Mouse (Mus musculus): ENCODE results near the gene Rps6ka2. TPM values are rescaled to one million over a fixed set of nuclear protein-coding genes. Genes with fewer than 3 reads are reported as not detected.

Gene Rps6ka2
- polyA plus RNA-seq, 1 experiment from 2014 or later = 25.5 TPM

DNA sequence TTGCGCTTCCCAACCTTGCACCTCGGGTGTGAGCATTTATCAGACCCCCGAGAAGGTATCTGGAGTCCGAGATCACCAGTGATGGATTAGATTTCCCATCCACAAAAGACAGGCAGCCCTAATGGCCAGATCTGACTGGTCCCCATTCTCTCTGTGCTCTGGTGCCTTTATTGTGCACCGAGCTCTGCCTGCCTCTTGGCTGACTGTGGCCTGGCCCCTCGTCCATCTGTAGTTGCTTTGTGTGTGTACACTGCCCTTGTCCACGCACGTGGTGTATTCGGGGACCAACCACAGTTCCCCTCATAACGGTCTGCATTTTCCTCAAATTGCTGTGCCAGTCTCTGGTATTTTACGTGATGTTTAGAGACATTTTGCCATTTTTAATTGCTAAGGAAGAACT, 40.7 kb downstream of the Rps6ka2 start:
- no peaks in the 10 kb centered on the region for H3K27me3 ChIP-seq (ENCODE audit: control insufficient read depth, insufficient read depth, low read length)
- H3K9ac ChIP-seq (ENCODE audit: low read length) = no peak overlapping the region
- H3K36me3 ChIP-seq (ENCODE audit: control insufficient read depth, insufficient read depth, low read length) = no peaks in the 10 kb centered on the region
- H3K4me3 ChIP-seq (ENCODE audit: low read depth, low read length) = no peak overlapping the region
- no peaks in the 10 kb centered on the region for H3K9me3 ChIP-seq (ENCODE audit: control insufficient read depth, low read length)
- H3K4me2 ChIP-seq (ENCODE audit: low read depth, low read length, severe bottlenecking) = no peak overlapping the region
- ATAC-seq (replicated peaks; ENCODE audit: low FRiP score) (0 out of 2 replicates have a peak, but pooled peaks have one; percentile 58), DNase-seq (ENCODE audit: low spot score) (no peak)
- H3K4me1 ChIP-seq (replicated peaks; ENCODE audit: control insufficient read depth, insufficient read depth, low read length) = peaks cover 13% of the 10 kb centered on the region; the same call in 1 of the 2 replicates
- 49% methylated on average over 11 of the region's 11 CpGs for WGBS
- no peak overlapping the region for H3K27ac ChIP-seq (ENCODE audit: low read depth, low read length)

- Histone ChIP-seq H3K27me3 (ENCODE audit: control insufficient read depth, insufficient read depth, low read length) (no peaks in the 10 kb centered on the region), H3K4me2 (ENCODE audit: low read depth, low read length, severe bottlenecking) (no peak overlapping the region), H3K4me1 (replicated peaks; ENCODE audit: control insufficient read depth, insufficient read depth, low read length) (peaks cover 13% of the 10 kb centered on the region; the same call in 1 of the 2 replicates), H3K36me3 (ENCODE audit: control insufficient read depth, insufficient read depth, low read length) (no peaks in the 10 kb centered on the region), H3K9me3 (ENCODE audit: control insufficient read depth, low read length) (no peaks in the 10 kb centered on the region), H3K4me3 (ENCODE audit: low read depth, low read length) (no peak overlapping the region), H3K9ac (ENCODE audit: low read length) (no peak overlapping the region), H3K27ac (ENCODE audit: low read depth, low read length) (no peak overlapping the region)
- ATAC-seq (replicated peaks; ENCODE audit: low FRiP score) = no peak
- 84% methylated on average over 4 of the region's 4 CpGs for WGBS
- DNase-seq (ENCODE audit: low spot score) = no peak
These were observed 42.0 kb downstream of the Rps6ka2 start for GRCm38 (mm10) chr17:7211893-7212292.

DNA sequence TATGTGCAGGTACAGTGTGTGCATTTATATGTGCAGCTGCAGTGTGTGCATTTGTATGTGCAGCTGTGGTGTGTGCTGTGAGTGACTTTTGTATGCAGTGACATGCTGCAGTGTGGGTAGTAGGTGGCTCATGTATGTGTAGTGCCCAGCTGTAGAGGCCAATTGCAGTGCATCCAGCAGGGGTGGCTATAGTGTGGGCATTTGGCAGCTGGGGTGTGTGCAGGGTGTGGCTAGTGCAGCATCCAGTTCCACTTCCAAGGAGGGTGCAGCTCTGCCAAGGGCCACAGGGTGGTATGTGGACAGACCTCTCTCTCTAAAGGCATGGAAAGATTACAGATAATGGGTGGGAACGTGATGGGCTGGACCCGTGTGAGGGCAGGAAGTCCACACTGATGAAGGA, 43.3 kb downstream of the Rps6ka2 start:
- H3K27ac ChIP-seq (ENCODE audit: low read depth, low read length) = no peak overlapping the region
- DNase-seq (ENCODE audit: low spot score) (no peak), ATAC-seq (replicated peaks; ENCODE audit: low FRiP score) (no peak)
- WGBS = 88% methylated on average over 2 of the region's 2 CpGs
- no peak overlapping the region for H3K4me2 ChIP-seq (ENCODE audit: low read depth, low read length, severe bottlenecking)
- H3K9me3 ChIP-seq (ENCODE audit: control insufficient read depth, low read length) = no peaks in the 10 kb centered on the region
- no peaks in the 10 kb centered on the region for H3K36me3 ChIP-seq (ENCODE audit: control insufficient read depth, insufficient read depth, low read length)
- no peak overlapping the region for H3K9ac ChIP-seq (ENCODE audit: low read length)
- H3K27me3 ChIP-seq (ENCODE audit: control insufficient read depth, insufficient read depth, low read length) = no peaks in the 10 kb centered on the region
- peaks cover 13% of the 10 kb centered on the region; the same call in 1 of the 2 replicates for H3K4me1 ChIP-seq (replicated peaks; ENCODE audit: control insufficient read depth, insufficient read depth, low read length)
- H3K4me3 ChIP-seq (ENCODE audit: low read depth, low read length) = no peak overlapping the region

GRCm38 (mm10) chr17:7214061-7214460, 44.1 kb downstream of the Rps6ka2 start:
- DNase-seq (ENCODE audit: low spot score) (no peak), ATAC-seq (replicated peaks; ENCODE audit: low FRiP score) (no peak)
- H3K36me3 ChIP-seq (ENCODE audit: control insufficient read depth, insufficient read depth, low read length) = no peaks in the 10 kb centered on the region
- no peak overlapping the region for H3K27ac ChIP-seq (ENCODE audit: low read depth, low read length)
- H3K27me3 ChIP-seq (ENCODE audit: control insufficient read depth, insufficient read depth, low read length) = no peaks in the 10 kb centered on the region
- no peak overlapping the region for H3K9ac ChIP-seq (ENCODE audit: low read length)
- WGBS = 93% methylated on average over 3 of the region's 3 CpGs
- no peak overlapping the region for H3K4me3 ChIP-seq (ENCODE audit: low read depth, low read length)
- peaks cover 15% of the 10 kb centered on the region; the same call in 1 of the 2 replicates for H3K4me1 ChIP-seq (replicated peaks; ENCODE audit: control insufficient read depth, insufficient read depth, low read length)
- no peaks in the 10 kb centered on the region for H3K9me3 ChIP-seq (ENCODE audit: control insufficient read depth, low read length)
- H3K4me2 ChIP-seq (ENCODE audit: low read depth, low read length, severe bottlenecking) = no peak overlapping the region

GRCm38 (mm10) chr17:7217791-7218329, 47.9 kb downstream of the Rps6ka2 start:
- no peak overlapping the region for H3K4me3 ChIP-seq (ENCODE audit: low read depth, low read length)
- H3K27me3 ChIP-seq (ENCODE audit: control insufficient read depth, insufficient read depth, low read length) = no peaks in the 10 kb centered on the region
- H3K36me3 ChIP-seq (ENCODE audit: control insufficient read depth, insufficient read depth, low read length) = no peaks in the 10 kb centered on the region
- WGBS = 80% methylated on average over 11 of the region's 11 CpGs
- no peak for DNase-seq (ENCODE audit: low spot score)
- H3K9me3 ChIP-seq (ENCODE audit: control insufficient read depth, low read length) = no peaks in the 10 kb centered on the region
- H3K4me1 ChIP-seq (replicated peaks; ENCODE audit: control insufficient read depth, insufficient read depth, low read length) = peaks cover 9% of the 10 kb centered on the region; the same call in 1 of the 2 replicates
- no peak overlapping the region for H3K4me2 ChIP-seq (ENCODE audit: low read depth, low read length, severe bottlenecking)
- no peak overlapping the region for H3K9ac ChIP-seq (ENCODE audit: low read length)
- ATAC-seq (replicated peaks; ENCODE audit: low FRiP score) = no peak
- no peak overlapping the region for H3K27ac ChIP-seq (ENCODE audit: low read depth, low read length)

DNA sequence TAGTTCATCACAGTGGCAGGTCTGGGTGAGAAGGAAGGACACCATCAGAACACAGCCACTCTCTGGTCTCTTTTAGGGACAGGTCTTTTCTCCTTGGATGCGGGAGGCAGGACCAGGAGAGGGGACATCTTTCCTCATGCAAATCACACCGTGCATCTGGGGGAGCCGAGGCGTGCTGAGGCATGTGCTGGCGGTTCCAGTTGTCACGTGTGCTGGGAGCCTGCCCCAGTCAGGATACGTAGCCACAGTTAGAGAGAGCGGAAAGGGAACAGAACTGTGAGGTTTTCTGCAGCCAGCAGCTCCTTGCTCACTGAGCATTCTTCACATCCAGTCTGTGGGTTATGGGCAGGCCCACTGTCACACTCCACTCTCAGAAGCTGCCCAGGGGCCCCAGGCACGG, 48.5 kb downstream of the Rps6ka2 start:
- Histone ChIP-seq H3K27ac (ENCODE audit: low read depth, low read length) (no peak overlapping the region), H3K4me3 (ENCODE audit: low read depth, low read length) (no peak overlapping the region), H3K9me3 (ENCODE audit: control insufficient read depth, low read length) (no peaks in the 10 kb centered on the region), H3K4me2 (ENCODE audit: low read depth, low read length, severe bottlenecking) (no peak overlapping the region), H3K4me1 (replicated peaks; ENCODE audit: control insufficient read depth, insufficient read depth, low read length) (peaks cover 9% of the 10 kb centered on the region; the same call in 1 of the 2 replicates), H3K27me3 (ENCODE audit: control insufficient read depth, insufficient read depth, low read length) (no peaks in the 10 kb centered on the region), H3K36me3 (ENCODE audit: control insufficient read depth, insufficient read depth, low read length) (no peaks in the 10 kb centered on the region), H3K9ac (ENCODE audit: low read length) (no peak overlapping the region; the same call in 1 of the 2 replicates)
- 91% methylated on average over 9 of the region's 9 CpGs for WGBS
- DNase-seq (ENCODE audit: low spot score) (no peak), ATAC-seq (replicated peaks; ENCODE audit: low FRiP score) (no peak)

GRCm38 (mm10) chr17:7219044-7219718, 49.3 kb downstream of the Rps6ka2 start:
- Histone ChIP-seq H3K9ac (ENCODE audit: low read length) (no peak overlapping the region), H3K4me2 (ENCODE audit: low read depth, low read length, severe bottlenecking) (no peak overlapping the region), H3K36me3 (ENCODE audit: control insufficient read depth, insufficient read depth, low read length) (no peaks in the 10 kb centered on the region), H3K4me1 (replicated peaks; ENCODE audit: control insufficient read depth, insufficient read depth, low read length) (peaks cover 9% of the 10 kb centered on the region; the same call in 1 of the 2 replicates), H3K27me3 (ENCODE audit: control insufficient read depth, insufficient read depth, low read length) (no peaks in the 10 kb centered on the region), H3K27ac (ENCODE audit: low read depth, low read length) (no peak overlapping the region), H3K9me3 (ENCODE audit: control insufficient read depth, low read length) (no peaks in the 10 kb centered on the region), H3K4me3 (ENCODE audit: low read depth, low read length) (no peak overlapping the region)
- DNase-seq (ENCODE audit: low spot score) = no peak
- no peak for ATAC-seq (replicated peaks; ENCODE audit: low FRiP score)
- WGBS = 81% methylated on average over 11 of the region's 11 CpGs

- 81% methylated on average over 4 of the region's 4 CpGs for WGBS
- 0 out of 2 replicates have a peak, but pooled peaks cover 2% of the 10 kb centered on the region for H3K4me1 ChIP-seq (replicated peaks; ENCODE audit: control insufficient read depth, insufficient read depth, low read length)
- no peaks in the 10 kb centered on the region for H3K36me3 ChIP-seq (ENCODE audit: control insufficient read depth, insufficient read depth, low read length)
- H3K9me3 ChIP-seq (ENCODE audit: control insufficient read depth, low read length) = no peaks in the 10 kb centered on the region
- no peak for DNase-seq (ENCODE audit: low spot score)
- no peaks in the 10 kb centered on the region for H3K27me3 ChIP-seq (ENCODE audit: control insufficient read depth, insufficient read depth, low read length)
- no peak overlapping the region for H3K4me2 ChIP-seq (ENCODE audit: low read depth, low read length, severe bottlenecking)
- no peak for ATAC-seq (replicated peaks; ENCODE audit: low FRiP score)
- H3K27ac ChIP-seq (ENCODE audit: low read depth, low read length) = no peak overlapping the region
- H3K9ac ChIP-seq (ENCODE audit: low read length) = no peak overlapping the region
- H3K4me3 ChIP-seq (ENCODE audit: low read depth, low read length) = no peak overlapping the region
These were observed 51.4 kb downstream of the Rps6ka2 start for GRCm38 (mm10) chr17:7221310-7221709.

- H3K27ac ChIP-seq (ENCODE audit: low read depth, low read length) = no peak overlapping the region
- H3K4me3 ChIP-seq (ENCODE audit: low read depth, low read length) = no peak overlapping the region
- 0 out of 2 replicates have a peak, but pooled peaks cover 2% of the 10 kb centered on the region for H3K4me1 ChIP-seq (replicated peaks; ENCODE audit: control insufficient read depth, insufficient read depth, low read length)
- H3K9me3 ChIP-seq (ENCODE audit: control insufficient read depth, low read length) = no peaks in the 10 kb centered on the region
- WGBS = 84% methylated on average over 3 of the region's 3 CpGs
- H3K27me3 ChIP-seq (ENCODE audit: control insufficient read depth, insufficient read depth, low read length) = no peaks in the 10 kb centered on the region
- ATAC-seq (replicated peaks; ENCODE audit: low FRiP score) (no peak), DNase-seq (ENCODE audit: low spot score) (no peak)
- no peak overlapping the region for H3K4me2 ChIP-seq (ENCODE audit: low read depth, low read length, severe bottlenecking)
- H3K36me3 ChIP-seq (ENCODE audit: control insufficient read depth, insufficient read depth, low read length) = no peaks in the 10 kb centered on the region
- H3K9ac ChIP-seq (ENCODE audit: low read length) = no peak overlapping the region
These were observed 52.3 kb downstream of the Rps6ka2 start for GRCm38 (mm10) chr17:7222198-7222597.

Data from forebrain, embryonic 11.5 days (tissue).